Mouse (Mus musculus): ENCODE measurements around the gene Mbtps1. TPM values are rescaled to one million over a fixed set of nuclear protein-coding genes. Genes with fewer than 3 reads are reported as not detected.

Gene Mbtps1
- total RNA-seq, 1 experiment from 2014 or later, result 25.1 TPM

DNA sequence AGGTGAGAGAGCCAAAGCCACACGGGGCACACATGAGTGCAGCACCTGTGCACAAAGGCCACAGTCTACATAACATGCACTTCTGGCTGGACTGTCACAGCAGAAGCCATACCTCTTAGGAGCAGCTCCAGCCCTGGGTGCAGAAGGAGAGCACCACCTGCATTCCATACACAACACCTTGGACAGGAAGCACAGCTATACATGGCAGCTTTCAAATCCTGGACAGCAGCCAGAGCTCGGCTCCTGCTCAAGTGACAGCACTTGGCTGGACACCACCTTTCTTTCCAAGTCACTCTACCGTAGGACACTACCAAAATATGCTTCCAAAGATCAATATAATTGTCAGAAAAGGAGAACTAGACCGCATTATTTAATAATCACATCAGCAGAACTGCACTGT, 45.1 kb downstream of the Mbtps1 start:
- ATAC-seq (replicated peaks; ENCODE audit: insufficient number of reproducible peaks, low FRiP score, low TSS enrichment, poor library complexity, severe bottlenecking), result no peak

DNA sequence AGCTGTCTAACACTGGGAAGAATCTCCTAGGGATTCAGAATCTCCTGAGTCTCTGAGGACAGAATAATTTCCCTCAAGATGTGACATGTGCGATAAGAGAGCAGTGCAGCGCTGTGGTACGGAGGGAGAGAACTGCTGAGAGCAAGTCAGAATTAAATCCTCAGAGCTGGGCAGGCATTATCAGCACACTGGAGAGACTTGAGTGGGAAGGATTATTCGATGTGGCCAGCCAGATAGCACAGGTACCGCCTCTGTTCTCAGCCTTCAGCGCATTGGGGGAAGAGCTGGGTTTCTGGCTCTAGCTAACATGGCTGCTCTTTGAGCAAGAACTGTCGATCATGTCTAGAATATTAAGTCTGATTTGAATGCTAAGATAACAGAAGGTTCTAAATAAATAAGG, 46.8 kb downstream of the Mbtps1 start:
- no peak for ATAC-seq (replicated peaks; ENCODE audit: insufficient number of reproducible peaks, low FRiP score, low TSS enrichment, poor library complexity, severe bottlenecking)

DNA sequence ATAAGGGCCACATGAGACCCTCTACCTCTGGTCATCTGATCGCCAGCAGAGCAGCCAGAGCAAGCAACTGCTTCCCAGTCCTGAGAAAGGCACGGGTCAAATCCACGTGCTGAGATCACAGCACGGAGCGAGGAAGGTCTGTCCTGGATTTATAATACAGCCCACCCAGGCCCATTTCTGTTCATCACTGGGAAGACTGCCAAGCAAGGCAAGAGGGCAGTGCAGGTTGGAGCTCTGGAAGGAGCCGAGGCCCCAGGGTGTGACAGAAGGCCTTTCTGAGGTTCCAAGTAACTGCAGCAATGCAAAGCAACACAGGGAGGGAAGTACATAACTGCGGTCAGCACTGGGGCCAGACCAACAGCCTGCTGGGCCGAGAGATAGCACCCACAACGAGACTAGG, 48.1 kb downstream of the Mbtps1 start:
- ATAC-seq (replicated peaks; ENCODE audit: insufficient number of reproducible peaks, low FRiP score, low TSS enrichment, poor library complexity, severe bottlenecking), result no peak

DNA sequence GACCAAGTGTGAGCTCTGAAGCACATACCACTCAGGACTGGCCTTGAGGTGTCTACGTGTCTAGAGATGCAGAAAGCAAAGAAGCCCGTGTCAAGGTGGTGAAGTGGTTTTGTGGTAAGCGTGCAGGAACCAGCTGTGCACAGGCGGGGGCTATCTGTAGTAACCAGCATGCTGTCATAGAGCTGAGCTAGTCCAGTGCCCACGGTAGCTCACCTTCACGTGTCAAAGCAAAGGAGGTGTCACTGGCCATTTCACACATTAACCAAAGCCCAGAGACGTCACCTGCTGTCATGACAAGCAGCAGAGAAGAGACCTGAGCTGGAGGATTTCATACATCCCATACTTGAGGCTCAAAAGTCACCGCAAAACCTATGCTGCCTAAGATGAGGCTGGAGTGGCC, 52.4 kb downstream of the Mbtps1 start:
- no peak for ATAC-seq (replicated peaks; ENCODE audit: insufficient number of reproducible peaks, low FRiP score, low TSS enrichment, poor library complexity, severe bottlenecking)

DNA sequence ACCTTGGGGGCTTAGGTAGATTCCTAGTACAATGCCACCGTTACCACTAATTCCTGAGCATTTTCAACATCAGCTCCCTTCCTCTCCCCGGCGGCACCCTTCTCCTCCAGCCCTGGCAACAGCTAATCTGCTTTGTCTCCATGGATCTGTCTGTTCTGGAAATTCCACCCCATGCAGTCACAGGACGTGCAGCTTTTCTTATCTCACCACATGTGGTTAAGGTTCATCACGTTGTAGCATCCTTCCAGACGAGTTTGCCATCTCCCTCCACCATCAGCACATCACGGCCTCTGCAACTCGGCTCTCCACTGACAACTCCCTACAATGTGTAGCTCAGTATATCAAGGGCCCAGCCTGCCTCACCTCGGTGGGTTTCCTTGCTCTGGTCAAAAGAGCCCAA, 53.0 kb downstream of the Mbtps1 start:
- ATAC-seq (replicated peaks; ENCODE audit: insufficient number of reproducible peaks, low FRiP score, low TSS enrichment, poor library complexity, severe bottlenecking), result no peak

DNA sequence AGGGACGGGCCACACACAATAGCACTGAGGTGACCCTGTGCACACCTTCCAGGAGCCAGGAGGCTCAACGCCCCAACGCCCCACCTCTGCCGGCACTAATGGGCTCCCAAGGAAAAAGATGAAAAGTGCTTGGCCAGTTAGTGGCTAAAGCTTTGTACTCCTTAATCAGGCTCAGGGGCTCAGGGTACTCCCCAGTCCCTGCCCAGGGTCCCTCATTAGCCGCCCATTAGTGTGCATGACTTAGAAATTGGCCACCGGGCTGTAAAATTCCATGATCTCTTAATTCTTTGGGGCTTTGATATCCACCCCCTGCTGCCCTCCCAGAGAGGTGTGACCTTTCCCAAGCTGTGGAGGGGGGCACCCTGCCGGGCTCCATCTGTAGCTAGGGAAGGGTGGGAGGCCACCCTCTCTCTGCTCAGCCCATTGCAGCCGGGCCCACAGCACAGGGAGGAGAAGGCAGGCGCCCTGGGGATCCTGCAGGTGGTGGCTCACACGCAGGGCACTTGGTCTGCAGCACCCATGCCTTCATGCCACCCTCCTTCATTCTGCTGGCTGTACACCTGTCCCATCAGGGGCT, 55.3 kb downstream of the Mbtps1 start:
- ATAC-seq (replicated peaks; ENCODE audit: insufficient number of reproducible peaks, low FRiP score, low TSS enrichment, poor library complexity, severe bottlenecking), result no peak

DNA sequence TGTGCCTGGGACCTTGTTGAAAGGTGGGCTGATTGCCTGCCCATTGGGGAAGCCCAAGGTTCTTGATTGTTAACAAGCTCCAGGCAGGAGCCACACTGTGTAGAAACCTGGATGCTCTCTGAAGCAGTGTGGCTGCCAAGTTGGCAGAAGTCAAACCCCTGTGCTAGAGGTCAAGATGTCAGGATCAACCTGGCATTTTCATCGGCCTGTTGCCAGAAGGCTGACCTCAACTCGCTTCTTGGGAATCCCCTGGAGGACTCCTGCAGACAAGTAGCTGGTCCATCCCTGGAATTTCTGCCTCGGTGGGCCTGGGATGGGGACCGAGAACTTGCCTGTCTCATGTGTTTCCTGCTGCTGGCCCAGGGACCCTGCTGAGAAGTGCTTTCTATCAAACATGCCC, 56.4 kb downstream of the Mbtps1 start:
- ATAC-seq (replicated peaks; ENCODE audit: insufficient number of reproducible peaks, low FRiP score, low TSS enrichment, poor library complexity, severe bottlenecking), result no peak

DNA sequence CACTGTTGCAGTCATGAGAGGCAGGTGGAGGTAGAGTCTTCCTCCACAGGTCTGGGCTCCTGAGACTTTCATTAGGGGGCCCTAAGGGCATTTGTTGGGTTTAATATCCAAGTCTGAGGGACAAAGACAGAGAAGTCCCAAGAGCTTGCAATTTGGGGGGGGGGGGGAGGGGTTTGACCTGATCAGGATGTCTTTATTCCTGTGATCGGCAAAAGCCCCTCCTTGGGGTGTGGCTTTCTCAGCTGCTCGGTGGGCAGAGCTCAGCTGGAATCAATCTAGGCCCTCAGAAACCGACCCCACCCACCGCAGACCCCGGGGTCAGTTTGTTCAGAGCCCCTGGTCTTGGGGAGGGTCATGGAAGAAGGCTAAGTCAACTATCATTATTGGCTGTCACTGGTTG, 56.9 kb downstream of the Mbtps1 start, which contains the start of gene Slc38a8:
Slc38a8 (minus strand) TSS at position 101 of the 400 bp plus-strand sequence.
- no peak for ATAC-seq (replicated peaks; ENCODE audit: insufficient number of reproducible peaks, low FRiP score, low TSS enrichment, poor library complexity, severe bottlenecking)

DNA sequence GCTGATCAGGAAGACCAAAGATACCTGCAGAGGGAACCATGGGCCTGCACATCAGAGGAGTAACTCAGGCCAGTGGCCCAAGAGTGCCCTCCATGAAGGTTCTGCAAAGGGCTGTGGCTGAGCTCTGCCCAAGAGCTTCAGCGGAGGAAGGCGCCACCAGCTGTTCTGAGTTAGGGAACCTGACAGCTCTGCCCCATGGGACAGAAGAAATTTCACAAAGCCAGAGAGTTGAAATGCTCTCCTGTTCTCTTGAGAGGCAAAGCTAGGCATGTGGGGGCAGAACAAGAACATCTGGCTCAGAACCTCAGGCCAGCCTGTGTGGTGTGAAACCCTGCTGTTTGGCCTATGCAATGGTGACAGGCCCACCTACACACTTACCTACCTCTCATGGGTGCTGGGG, 58.7 kb downstream of the Mbtps1 start:
- no peak for ATAC-seq (replicated peaks; ENCODE audit: insufficient number of reproducible peaks, low FRiP score, low TSS enrichment, poor library complexity, severe bottlenecking)

DNA sequence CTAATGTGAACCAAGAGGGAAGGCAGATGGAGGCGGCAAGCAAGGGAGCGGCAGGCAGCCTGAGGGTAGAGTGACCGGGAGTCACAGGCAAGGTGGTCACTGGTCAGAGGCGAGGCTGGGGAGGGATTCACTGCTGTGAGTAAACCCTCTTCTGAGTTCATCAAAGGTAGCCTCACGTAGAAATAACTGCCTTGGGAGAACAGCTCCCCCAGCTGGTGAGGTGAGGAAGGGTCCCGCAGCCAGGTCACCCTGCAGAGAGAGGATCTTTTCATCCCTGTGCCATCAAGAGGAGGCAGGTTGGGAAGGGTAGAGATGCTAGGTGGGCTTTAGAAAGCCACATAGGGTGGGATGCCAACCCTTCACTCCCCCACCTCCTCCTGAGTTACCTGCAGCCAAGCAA, 61.7 kb downstream of the Mbtps1 start:
- peak; percentile 40; the same call in 1 of the 2 replicates for ATAC-seq (replicated peaks; ENCODE audit: insufficient number of reproducible peaks, low FRiP score, low TSS enrichment, poor library complexity, severe bottlenecking)

DNA sequence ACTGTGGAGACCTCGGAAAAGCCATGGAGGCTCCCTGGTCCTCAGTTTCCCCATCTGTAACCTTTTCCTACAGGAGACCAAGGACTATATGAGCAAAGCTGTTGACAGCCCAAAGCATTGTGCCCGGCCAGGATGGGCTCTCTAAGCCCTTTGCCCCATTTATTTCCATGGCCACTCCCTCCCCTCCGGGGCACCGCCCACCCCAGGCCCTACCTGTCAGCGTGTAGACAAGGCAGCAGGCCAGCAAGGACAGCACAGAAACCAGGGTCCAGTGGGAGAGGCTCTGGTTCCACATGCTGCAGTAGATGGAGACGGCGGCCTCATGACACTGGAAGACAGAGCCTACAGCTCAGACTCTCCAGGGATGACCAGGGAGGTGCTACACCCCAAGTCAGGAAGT, 71.4 kb downstream of the Mbtps1 start:
- no peak for ATAC-seq (replicated peaks; ENCODE audit: insufficient number of reproducible peaks, low FRiP score, low TSS enrichment, poor library complexity, severe bottlenecking)

DNA sequence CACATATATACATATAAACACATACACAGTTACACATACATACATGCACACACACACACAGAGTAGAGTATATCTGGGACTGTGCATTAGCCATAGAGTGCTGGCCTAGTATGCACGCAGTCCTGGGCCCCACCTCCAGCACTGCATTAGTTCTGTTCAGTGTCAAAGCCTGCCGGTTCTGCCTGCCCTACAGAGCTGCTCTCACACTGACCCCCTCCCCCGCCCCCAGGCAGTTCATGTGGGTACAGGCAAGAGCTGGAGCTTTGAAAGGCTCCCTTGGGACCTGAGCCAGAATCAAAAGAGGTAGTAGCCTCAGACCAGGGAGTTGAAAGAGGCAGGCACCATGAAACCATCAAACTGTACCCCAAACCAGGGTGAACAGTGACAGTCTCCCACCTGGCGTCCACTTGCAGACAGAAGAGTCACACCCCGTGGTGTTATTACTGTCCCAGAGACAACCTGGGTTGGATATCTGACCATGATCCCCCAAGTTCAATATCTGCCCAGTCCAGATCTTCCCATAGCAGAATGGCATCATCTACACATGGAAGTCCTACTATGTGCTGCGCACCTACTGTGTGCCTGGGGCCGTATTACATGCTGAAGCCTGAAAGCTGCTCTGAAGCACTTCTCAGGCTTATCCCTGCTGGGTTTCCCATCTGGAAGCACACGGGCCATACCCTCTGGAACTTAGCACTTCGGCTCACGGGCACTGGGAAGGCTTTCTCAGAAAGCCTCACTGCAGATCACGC, 74.2 kb downstream of the Mbtps1 start:
- ATAC-seq (replicated peaks; ENCODE audit: insufficient number of reproducible peaks, low FRiP score, low TSS enrichment, poor library complexity, severe bottlenecking), result no peak

DNA sequence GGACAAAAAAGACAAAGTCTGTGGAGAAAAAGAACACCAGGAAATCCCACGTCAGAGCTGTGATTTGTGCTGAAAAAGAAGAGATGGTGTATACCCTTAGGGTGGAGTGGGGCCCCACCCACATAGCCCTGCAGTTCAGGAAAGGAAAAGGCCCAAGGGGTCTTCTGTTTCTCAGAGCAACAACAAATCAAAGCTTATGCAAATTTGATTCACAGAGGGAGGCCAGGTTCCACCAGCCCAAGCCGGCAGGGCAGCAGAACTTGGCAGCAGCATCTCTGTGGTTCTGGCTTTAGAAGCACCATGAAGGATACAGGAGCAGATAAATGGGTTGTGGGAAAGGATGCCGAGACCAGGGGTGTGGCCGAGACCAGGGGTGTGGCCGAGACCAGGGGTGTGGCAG, 79.9 kb downstream of the Mbtps1 start:
- ATAC-seq (replicated peaks; ENCODE audit: insufficient number of reproducible peaks, low FRiP score, low TSS enrichment, poor library complexity, severe bottlenecking), result no peak

DNA sequence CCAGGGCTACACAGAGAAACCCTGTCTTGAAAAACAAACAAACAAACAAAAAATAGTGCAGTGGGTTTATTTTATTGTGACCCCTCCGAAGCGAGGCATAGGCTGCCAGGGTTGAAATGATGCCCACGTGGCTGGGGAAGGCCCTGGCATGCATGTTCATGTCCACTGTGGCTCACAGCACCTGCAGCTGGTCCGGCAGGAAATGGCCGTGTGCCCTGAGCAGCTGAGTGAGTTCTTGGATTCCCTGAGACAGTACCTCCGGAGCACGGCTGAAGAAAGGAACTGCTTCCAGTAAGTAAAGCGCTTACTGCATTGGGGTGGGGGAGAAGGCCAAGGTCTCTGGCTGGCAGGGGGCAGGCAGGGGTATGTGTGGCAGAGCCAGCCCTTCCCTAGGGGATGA, 90.4 kb downstream of the Mbtps1 start:
- no peak for ATAC-seq (replicated peaks; ENCODE audit: insufficient number of reproducible peaks, low FRiP score, low TSS enrichment, poor library complexity, severe bottlenecking)

DNA sequence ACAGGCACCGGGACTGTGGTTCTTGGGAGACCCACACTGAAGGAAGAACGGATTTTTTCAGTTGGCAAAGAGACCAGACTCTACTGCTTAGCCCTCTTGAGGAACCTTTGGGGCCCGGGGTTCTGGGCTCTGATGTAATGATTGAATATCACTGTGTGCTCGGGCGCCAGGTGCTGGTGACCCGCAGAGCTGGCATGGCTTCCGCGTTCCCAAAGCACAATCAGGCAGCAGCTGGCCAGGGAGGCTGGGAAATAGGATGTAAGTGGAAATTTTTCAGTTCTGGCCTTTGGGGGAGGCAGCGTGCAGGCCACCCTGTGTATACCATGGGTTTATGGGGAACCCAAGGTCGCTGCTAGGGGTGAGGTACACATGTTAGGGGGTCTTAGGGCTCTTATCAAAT, 91.7 kb downstream of the Mbtps1 start:
- ATAC-seq (replicated peaks; ENCODE audit: insufficient number of reproducible peaks, low FRiP score, low TSS enrichment, poor library complexity, severe bottlenecking), result no peak

DNA sequence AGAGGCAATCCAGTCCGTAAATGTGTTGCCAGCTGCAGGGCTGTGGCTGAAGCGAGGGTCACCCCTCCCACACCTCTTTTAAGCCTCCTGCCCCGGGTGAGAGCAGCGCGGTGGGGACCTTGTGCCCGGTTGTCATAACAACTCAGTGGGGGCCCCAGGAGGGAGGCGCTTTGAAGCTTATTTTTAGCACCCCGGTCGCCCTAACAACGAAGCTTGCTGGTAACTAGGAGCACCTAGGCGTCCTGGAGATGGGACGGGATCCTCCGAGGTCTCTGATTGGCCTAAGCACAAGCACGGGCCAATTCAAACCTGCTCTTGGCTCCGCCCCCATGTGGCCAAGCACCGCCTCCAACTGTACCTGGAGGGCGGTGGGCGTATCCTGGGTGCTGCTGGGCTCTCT, 92.4 kb downstream of the Mbtps1 start:
- no peak for ATAC-seq (replicated peaks; ENCODE audit: insufficient number of reproducible peaks, low FRiP score, low TSS enrichment, poor library complexity, severe bottlenecking)

DNA sequence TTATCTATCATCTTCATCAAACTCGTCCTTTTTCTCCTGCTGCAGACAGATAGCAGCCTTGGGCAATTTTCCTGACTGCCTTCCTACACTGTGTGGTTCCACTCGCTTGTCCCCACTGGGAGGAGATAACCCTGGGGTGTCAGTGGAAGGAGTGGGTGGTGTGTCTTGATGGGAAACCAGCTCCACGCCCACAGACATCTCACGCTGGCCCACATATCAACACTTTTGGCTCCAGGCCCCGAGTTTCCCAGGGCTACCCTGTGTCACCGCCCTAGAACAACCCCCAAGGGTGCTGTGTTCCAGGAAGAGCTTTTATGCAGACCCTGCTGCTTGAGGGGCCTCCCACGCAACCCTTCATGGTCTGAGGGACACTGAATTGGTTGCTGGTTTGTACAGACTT, 94.8 kb downstream of the Mbtps1 start:
- ATAC-seq (replicated peaks; ENCODE audit: insufficient number of reproducible peaks, low FRiP score, low TSS enrichment, poor library complexity, severe bottlenecking), result no peak

DNA sequence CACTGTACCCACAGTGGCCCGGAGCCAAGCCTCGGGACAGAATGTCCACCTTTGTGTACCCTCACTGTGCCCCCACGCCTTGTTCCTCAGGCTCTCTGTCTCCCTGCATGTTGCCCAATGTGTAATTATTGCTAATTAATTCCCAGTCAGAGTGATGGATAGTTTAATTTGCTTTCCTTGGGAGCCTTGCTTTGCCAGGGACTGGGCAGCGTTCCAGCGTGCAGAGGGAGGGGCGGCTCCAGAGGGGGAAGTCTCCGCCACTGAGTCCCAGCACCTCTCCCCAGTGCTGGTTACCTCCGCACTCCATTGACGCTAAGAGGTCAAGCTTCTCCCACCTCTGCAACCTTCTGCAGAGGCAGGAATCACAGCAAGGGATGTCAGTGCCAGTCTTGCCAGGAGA, 97.2 kb downstream of the Mbtps1 start:
- no peak for ATAC-seq (replicated peaks; ENCODE audit: insufficient number of reproducible peaks, low FRiP score, low TSS enrichment, poor library complexity, severe bottlenecking)

DNA sequence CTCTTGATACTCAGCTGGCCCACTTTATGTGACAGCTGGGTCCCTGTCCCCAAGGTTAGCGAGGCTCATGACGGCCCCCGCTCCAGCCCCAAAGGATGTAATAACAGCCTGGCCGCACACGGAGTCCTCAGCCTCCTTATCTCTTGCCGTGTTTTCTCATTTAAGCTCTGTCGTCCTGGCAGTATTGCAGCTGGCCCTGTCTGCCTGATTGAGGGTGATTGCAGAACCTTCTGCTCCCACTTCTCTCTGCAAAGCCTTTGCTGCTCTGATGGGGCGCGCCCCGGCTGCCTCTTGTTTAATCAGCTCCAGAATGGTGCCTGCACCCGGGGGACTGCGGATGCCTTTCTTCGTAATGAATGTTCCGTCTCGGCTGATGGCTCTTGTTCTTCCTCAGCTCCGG, 98.8 kb downstream of the Mbtps1 start:
- ATAC-seq (replicated peaks; ENCODE audit: insufficient number of reproducible peaks, low FRiP score, low TSS enrichment, poor library complexity, severe bottlenecking), result no peak
